Mouse (Mus musculus) frontal cortex, postnatal 25 days (tissue): Measurements from ENCODE around the gene Cypt2.
"Not testable (repeated sequence)": the region's sequence is repeated elsewhere in the genome, so short reads cannot be mapped to it uniquely, and the experiment has no call there.

Source experiments
- DNase-seq, 2 experiments: peaks; one replicate each; pipeline ENCODE4 v3.0.0; 2022; ENCODE audit warnings: low spot score in 2 of 2

Gene Cypt2

DNA sequence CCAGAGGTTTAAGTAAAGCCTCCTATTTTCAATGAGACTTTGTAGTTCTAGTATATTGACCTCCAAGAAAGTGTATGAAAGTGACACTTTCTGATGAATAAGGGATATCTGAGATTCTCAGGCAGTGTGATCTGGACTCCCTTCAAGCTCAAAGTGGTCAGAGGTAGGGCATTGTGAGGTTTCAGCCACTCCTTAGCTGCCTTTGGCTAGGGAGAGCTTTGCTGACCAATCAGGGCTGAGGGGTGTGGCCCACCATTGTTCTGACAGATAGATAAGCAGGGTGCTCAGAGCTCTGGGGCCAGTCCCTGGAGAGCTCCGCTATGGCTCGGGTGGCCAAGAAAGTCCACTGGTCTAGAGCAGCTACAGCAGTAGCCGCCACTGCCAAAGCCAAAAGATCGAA lies at the start of gene Cypt2:
Gene Cypt2, plus strand, starts transcription at position 301 of the 400 bp plus-strand sequence.
- not testable (repeated sequence) for DNase-seq

DNA sequence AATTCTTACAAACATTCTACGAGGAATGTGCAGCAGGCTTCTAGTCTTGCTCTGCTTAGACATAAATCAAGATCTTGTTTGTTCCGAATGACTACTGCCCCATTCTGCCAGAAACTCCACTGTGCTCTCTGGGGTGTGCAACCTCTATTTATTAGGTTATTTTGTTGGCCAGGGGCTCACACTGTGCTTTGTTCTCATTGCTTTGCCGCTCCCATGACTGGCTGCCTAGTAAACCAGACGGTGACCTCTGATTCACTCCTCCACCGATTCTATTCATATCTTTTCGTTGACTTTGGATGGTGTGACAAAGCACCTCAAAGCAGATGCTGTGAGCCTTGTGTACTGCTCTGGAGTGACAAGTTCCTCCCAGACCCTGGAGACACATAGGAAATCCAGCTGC lies 46.7 kb downstream of the Cypt2 start:
- no peak for DNase-seq
